Mouse (Mus musculus): ENCODE data around the gene Kctd18.
"Not testable (repeated sequence)": the region's sequence is repeated elsewhere in the genome, so short reads cannot be mapped to it uniquely, and the experiment has no call there.

Gene Kctd18

GRCm38 (mm10) chr1:58018856-58019255 is at the start of gene Kctd18:
Kctd18 (minus strand) TSS chr1:58018956.
- no peak for DNase-seq (ENCODE audit: low spot score)

GRCm38 (mm10) chr1:58065606-58066005 is 46.9 kb upstream of the Kctd18 start:
- DNase-seq (ENCODE audit: low spot score), result no peak

- no peak for DNase-seq (ENCODE audit: low spot score)
Measured at GRCm38 (mm10) chr1:58065151-58065550, 46.4 kb upstream of the Kctd18 start.

GRCm38 (mm10) chr1:58062131-58062530 is 43.4 kb upstream of the Kctd18 start:
- no peak for DNase-seq (ENCODE audit: low spot score)

GRCm38 (mm10) chr1:58058846-58059245 is 40.1 kb upstream of the Kctd18 start:
- DNase-seq (ENCODE audit: low spot score), result no peak

DNA sequence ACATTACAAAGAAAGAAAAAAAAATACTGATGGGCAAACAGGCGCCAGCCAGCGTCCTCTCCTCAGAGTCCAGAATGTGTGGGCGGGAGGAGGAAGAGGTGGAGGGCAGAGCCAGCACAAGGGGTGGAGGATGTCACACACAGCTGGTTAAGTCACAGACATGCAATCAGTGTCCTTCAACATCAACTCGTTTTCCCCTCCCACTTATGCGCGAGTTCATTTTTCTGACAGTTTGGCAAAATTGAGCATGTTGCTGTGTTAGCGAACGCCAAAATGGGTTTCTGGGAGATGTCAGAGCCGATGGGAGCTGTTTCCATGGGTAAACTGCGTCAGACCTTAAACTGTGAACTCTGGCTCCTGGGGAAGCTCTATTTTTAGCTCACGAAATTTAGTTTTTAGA is 38.2 kb upstream of the Kctd18 start:
- no peak for DNase-seq (ENCODE audit: low spot score)

GRCm38 (mm10) chr1:58056074-58056807 is 37.5 kb upstream of the Kctd18 start:
- no peak for DNase-seq (ENCODE audit: low spot score)

GRCm38 (mm10) chr1:58055598-58055997 is 36.8 kb upstream of the Kctd18 start:
- no peak for DNase-seq (ENCODE audit: low spot score)

GRCm38 (mm10) chr1:58049126-58049525 is 30.4 kb upstream of the Kctd18 start:
- DNase-seq (ENCODE audit: low spot score), result no peak

GRCm38 (mm10) chr1:58046721-58047290 is 28.1 kb upstream of the Kctd18 start:
- no peak for DNase-seq (ENCODE audit: low spot score)

DNA sequence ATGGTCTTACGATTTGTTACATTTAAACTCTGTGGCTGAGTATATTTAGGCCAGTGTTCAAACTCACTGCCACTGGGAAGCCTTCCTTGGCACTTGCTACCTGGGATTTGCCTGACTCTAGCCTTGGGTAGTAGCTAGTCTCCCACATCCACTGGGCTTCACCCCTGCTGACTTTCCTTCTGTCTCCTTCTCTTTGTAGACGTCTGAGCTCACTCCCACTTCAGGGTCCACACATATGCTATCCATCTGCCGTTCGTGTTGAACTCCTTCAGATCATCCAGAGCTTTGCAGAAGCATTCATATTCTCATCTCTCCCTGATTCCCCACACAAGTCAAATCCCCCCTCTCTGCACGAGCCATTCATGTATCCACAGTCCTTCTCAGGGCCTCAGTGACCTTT is 26.8 kb upstream of the Kctd18 start:
- no peak for DNase-seq (ENCODE audit: low spot score)

GRCm38 (mm10) chr1:58045076-58045475 is 26.3 kb upstream of the Kctd18 start:
- DNase-seq (ENCODE audit: low spot score), result no peak

DNA sequence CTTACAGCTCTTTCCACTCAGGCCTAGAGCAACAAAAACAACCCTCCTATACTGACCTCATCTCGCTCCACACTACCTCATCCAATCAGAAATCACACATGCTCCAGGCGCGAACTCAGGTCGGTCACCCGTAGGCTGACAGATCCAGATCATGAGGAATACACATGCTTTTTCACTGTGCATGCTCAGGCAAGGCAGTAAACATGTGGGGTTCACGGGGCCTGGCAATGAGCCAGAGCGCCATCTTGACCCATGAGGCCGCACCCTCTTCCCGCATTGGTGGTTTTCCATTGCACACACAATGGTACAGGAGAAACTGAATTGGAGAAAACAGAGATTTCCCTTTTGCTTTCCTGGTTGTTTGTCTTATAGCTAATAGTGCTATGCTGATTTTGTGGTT is 18.6 kb upstream of the Kctd18 start:
- not testable (repeated sequence) for DNase-seq (ENCODE audit: low spot score)

- peak; percentile 67 for DNase-seq (ENCODE audit: low spot score)
Measured at GRCm38 (mm10) chr1:58031160-58031769, 12.5 kb upstream of the Kctd18 start.

- no peak for DNase-seq (ENCODE audit: low spot score)
Measured at GRCm38 (mm10) chr1:58030156-58030871, 11.6 kb upstream of the Kctd18 start.

DNA sequence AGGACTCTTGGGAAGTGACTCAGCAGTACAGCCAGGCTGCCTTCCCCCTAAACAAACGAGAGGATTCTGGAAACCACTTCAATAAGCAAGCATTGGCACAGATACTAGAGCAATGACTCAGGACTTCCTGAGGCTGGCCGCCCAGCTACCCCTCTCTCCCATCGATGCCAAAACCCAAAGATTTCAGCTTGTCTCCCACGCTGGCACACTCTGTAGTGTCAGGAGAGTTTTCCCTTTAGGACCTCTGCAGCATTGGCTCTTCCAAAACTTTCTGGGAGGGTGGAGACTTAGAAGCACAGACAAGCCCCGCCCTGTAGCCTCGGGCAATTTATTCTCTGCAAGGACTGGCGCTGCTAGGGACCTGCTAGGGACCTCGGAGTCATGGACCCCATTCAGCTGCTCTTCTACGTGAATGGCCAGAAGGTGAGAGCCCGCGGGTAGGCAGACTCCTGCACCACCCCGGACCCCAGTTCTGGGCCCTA is 10.9 kb upstream of the Kctd18 start, which contains the start of gene Aox1:
Aox1 (plus strand) TSS at position 296 of the 482 bp plus-strand sequence.
- peak; percentile 32 for DNase-seq (ENCODE audit: low spot score)

- DNase-seq (ENCODE audit: low spot score), result peak; percentile 17
Measured at GRCm38 (mm10) chr1:58027707-58028106, 9.0 kb upstream of the Kctd18 start.

DNA sequence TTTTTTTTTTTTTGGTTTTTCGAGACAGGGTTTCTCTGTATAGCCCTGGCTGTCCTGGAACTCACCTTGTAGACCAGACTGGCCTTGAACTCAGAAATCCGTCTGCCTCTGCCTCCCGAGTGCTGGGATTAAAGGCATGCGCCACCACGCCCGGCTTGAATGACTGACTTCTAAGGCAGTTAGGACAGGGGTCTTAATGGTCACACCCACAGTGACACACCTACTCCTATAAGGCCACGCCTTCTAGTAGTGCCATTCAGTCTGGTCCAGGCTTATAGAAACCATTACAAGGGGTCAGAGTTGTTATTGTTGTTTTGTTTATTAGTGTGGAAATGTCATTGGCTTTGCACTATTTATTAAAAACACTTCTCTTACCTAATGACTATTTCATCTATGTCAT is 12.4 kb downstream of the Kctd18 start:
- DNase-seq (ENCODE audit: low spot score), result not testable (repeated sequence)

DNA sequence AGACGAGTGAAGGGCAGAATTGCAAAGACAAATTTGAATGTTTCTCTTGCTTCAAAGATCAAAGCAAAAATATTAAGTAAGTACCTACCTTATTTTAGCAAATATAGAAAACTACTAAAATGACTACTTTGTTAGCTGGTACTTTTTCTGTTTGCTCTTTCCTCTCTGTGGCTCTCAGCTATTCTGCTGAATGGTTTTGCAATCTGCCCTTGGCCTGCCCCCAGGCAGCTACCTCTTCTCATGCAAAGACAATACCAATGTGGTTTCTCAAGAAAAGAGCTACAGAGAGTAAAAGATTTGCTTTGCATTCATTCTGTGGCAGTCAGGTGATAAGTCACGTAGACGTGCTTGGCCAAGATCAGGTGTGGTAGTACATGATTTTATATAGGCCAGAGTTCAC is 20.6 kb downstream of the Kctd18 start:
- DNase-seq (ENCODE audit: low spot score), result no peak

- no peak for DNase-seq (ENCODE audit: low spot score)
Measured at GRCm38 (mm10) chr1:57996133-57996615, 22.6 kb downstream of the Kctd18 start.

DNA sequence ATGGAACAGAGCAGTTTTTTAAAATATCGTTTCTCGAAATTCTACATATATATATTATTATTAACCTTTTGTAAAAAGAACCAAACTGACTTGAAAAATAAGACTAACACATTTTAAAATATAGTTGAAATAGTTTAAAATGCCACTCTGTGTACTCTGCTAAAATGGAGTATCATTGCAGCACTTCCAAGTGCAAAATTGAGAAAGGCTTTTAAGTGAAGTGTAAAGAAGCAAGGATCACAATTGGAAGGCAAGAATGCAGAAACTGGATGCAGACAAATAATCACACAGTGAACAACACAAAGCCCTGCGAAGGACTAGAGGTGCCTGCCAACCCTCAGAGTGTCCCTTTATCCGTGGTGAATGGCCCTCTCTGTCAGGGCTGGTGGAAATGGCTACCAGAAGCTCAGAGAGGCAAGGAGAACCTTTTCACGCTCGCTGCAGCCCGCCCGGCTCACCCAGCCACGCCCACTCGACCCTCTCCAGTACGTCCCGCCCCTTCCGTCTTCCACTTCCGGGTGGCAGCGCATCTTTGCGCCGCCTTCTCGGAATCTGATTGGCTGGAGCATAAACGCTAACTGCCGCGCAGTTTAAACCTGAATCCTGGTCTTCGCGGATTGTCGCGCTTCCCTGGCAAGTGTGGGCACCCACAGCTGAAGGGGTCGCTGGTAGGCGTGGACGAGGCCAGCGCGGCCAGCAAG is 23.2 kb downstream of the Kctd18 start, which contains the start of gene Sgo2a:
Sgo2a (plus strand) TSS at position 540 of the 701 bp plus-strand sequence.
- DNase-seq (ENCODE audit: low spot score), result peak; percentile 93

DNA sequence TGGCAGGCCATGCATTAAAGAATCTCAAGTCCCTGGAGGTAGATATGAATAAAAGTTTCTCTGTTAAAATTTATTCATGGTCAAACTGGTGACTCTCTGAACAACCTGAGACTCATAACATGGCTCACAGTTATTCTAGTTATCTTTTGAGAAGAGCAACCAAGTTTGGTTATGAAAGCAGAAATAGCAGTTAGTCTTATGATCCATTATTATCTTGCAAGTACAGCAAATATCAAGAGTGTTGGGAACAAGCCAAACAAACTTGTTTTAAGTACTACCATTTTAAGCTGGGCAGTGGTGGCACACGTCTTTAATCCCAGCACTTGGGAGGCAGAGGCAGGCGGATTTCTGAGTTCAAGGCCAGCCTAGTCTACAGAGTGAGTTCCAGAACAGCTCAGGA is 27.5 kb downstream of the Kctd18 start:
- no peak for DNase-seq (ENCODE audit: low spot score)
